Mouse (Mus musculus): Measurements from ENCODE around the gene Slc25a51. TPM values are rescaled to one million over a fixed set of nuclear protein-coding genes. Genes with fewer than 3 reads are reported as not detected.
"Not testable (repeated sequence)": the region's sequence is repeated elsewhere in the genome, so short reads cannot be mapped to it uniquely, and the experiment has no call there.

Slc25a51 gene
- total RNA-seq, 2 experiments from 2014 or later = 132 to 179 TPM

DNA sequence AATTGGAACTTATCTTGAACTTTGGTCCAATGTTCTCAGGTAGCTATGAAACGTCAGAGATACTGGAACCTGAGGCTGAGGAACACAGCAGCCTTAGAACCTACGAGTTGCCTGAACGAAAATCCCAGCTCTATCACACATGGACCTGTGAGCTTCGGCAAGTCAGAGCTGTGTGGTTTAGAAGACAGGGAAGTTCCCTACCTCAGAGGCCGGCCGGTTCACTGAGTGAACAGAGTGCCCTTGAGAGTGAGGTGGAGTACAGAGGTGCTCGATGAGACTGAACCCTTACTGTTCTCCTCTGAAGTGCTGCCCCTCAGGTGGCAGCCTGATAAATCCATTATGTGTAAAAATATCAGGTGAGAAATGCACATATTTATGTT is 5.1 kb downstream of the Slc25a51 start:
- intact Hi-C loops (cut with DNase I) = no loop called here
- no peak for DNase-seq

DNA sequence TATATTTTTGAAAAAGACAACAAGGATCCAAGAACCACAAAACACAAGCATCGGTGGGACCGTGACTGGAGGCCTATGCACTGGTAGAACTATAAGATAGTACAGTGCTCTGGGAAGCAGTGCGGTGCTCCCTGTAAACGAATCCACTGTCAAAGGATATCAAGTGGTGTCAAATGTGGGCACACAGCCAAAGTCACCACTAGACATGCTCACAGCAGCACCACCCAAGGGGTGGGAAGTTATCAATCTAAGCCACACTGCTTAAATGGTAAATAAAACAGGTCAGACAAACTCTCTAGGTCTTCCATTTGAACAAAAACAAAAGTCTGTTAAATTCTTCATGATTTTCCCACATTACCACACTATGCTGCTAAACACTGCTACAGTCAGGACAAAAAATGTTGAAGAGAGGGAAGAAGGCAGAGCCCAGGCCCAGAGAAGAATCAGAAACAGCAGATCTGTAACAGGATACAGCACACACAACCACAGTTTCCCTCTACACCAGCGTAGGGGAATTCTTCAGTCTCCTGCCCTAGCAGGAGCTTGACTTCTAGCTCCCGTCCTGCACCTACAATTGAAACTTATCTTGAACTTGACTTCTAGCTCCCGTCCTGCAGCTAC is 5.6 kb downstream of the Slc25a51 start:
- DNase-seq = peak; percentile 55 to 57

DNA sequence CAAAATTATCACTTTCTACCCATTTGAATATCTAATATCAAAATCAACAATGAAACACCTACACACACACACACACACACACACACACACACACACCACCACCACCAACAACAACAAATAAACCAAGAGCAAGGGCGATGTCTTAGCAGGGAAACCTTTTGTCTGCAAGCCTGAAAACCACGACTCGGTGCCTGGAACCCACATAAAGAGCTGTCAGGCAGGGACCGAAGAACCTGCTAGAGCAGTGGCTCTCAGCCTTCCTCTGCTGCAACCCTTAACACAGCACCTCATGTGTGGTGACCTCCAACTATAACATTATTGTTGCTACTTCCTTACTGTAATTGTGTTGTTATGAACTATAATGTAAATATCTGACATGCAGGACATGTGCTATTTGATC is 6.3 kb downstream of the Slc25a51 start:
- DNase-seq = no peak
- intact Hi-C loops (cut with DNase I) = no loop called here

More for the DNA sequence above, 5.6 kb downstream of the Slc25a51 start:
- intact Hi-C loops (cut with DNase I) = no loop called here

DNA sequence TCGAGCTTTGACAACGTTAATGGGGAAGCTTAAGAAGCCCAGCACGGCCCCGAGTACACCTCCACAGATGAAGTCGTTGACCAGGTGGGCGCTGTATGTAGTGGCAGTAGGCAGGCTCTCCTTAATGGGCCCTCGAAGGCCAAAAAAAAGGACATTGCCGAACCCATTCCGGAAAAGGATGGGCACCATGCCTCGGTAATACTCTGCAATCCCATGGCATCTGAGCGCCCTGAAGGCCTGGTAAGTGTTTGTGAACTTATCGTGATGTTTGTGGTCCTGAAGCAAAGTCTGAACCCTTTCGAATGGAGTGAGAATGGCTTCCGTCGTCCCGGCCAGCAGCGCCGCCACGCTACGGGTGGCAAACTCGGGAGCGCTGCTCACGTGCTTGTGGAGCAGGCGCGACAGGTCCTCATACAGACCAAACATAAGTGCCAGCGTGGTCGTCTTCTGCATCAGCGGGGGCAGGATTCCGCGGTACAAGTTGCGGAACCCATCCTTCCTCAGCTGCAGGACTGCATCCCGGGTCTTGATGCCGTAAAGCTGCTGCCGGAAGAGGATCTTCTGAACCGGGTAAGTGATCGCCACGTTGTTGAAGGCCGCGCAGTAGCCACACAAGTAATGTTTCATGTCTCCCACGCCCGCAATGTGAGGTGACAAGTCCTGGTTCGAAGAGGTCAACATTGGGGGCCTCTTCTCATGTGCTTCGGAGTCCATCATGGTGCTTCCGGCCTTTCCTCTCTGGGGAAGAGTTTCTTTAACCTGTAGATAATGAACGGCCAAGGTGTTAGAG is 8.9 kb downstream of the Slc25a51 start:
- DNase-seq = no peak
- intact Hi-C loops (cut with DNase I) = no loop called here

DNA sequence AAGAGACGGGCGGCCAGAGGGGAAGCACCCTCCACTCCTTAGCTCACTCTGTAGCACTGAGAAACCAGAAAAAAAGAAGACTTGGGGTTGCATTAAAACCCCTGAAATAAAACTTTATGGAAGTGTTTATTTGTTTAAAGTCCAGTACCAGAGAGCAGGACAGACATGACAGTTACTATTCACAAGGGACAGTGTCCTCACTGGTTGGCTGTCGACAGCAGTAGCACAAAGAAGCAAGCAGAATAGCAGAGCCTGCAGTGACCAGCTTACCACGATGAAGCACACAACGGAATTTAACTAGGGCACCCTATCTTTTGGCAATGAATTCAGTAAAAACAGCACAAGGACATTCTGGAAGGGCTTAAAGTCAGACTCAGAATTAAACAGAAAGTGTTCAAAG is 10.3 kb downstream of the Slc25a51 start:
- DNase-seq; intact Hi-C loops (cut with DNase I): not testable (repeated sequence)

DNA sequence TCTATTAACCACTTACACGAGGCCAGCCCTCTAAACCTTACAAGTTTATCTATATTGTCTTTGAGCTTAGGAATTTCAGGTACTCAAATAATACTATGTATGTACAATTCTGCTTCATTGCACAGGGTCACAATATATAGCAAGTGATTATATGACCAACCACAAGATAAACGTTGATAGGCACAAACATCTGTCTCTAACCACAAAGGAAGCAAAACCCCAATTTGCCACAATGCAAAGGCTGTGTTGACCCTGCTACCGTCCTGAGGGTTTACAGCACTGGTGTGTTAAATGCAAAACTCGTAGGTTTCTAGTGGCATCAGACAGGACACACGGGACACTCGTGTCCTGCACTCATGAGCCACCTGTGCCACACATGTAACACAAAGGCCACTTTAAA is 12.4 kb downstream of the Slc25a51 start:
- intact Hi-C loops (cut with DNase I); DNase-seq: not testable (repeated sequence)

DNA sequence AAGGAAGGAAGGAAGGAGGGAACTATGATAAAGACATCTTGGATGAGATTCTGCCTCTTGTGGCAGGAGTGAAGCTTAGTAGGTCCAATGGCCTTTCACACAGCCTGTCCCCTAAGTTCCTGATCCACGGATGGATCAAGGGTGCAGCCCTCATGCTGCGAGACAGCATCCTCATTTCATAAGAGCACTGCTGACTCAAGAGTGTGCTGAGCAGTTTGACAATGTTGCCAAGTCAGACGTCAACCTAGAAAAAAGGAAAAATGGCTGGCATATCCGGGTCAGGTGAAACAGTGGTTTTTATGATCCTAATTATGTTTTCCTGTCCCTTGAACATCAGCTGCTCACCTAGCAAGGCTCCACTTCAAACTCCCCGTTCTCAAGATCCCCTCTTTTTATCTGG is 14.9 kb downstream of the Slc25a51 start:
- intact Hi-C loops (cut with DNase I) = loop anchor here (5.0 kb wide), 1 partner anchor 46 kb away; no protein-coding TSS in a partner anchor

DNA sequence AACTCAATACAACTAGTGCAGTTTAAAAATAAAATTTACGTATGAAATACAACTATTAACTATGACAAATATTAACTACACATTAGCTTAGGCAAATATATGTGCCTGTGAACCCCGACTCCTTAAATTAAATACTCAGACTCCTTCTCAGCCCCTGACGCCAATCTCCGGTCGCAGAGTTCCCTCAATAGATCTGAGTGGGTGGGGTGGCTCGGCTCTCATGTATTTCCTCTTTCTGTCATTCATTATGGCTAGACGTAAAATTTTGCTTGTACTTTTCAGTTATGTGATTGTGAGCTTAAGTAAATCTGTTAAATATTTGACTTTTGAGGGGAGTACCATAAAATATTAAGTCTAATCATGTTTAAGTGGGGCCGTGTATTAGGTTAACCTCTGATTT is 15.6 kb downstream of the Slc25a51 start:
- intact Hi-C loops (cut with DNase I) = loop anchor here (5.0 kb wide), 1 partner anchor 46 kb away; no protein-coding TSS in a partner anchor
- no peak for DNase-seq

More for the DNA sequence above, 14.9 kb downstream of the Slc25a51 start:
- DNase-seq = no peak

DNA sequence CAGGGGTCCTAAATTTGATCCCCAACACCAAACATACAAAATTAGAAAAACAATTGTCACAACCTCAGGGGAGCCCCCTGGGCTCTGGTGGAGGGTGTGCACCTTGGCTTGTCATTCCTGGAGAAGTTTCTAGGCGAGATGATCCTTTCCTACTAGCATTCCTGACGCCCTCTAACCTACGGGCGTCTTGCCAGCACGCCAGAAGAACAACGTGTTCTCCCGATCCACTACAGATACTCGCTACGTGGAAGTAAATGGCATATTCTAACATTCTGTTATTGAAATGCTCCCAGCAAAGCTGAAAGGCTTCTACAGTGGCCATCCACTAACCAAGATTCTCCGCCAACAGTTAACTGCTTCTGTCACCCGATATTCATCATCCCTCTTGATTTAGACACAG is 16.0 kb downstream of the Slc25a51 start:
- no peak for DNase-seq
- intact Hi-C loops (cut with DNase I) = loop anchor here (5.0 kb wide), 1 partner anchor 45 kb away; no protein-coding TSS in a partner anchor

DNA sequence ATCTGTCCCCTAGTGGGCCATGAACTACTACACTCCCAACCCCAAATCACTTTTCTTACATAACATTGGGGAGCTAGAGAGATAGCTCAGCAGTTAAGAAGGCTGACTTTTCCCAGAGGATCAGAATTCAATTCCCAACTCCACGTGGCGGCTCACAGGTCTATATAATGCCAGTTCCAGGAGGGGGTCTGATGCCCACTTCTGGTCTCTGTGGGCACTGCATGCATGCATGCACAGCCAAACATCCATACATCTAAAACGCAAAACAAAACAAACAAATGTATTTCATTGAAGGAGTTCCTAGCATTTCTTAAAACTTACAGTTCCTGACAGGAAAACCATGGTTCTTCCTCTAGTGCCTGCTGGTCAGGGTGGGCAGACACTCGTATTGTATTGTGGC is 16.5 kb downstream of the Slc25a51 start:
- intact Hi-C loops (cut with DNase I) = loop anchor here (5.0 kb wide), 1 partner anchor 45 kb away; no protein-coding TSS in a partner anchor
- DNase-seq = no peak

DNA sequence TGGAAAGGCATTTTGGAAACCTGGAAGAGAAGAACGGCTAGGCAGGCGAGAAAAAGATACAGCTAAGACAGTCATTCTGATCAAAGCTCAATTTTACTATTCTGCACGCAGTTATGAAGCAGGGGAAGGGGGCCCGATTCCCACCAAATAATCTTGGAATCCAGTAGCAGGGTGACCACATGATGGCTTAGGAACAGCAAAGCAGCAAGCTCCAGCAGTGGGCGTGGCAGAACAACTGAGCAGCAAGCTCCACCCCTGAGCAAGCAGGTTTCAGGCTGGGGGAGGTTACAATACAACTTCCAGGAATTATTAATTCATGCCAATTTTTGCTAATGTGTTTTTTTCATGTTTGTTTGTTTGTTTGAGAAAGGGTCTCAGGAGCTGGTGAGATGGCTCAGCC is 21.3 kb downstream of the Slc25a51 start:
- DNase-seq; intact Hi-C loops (cut with DNase I): not testable (repeated sequence)

DNA sequence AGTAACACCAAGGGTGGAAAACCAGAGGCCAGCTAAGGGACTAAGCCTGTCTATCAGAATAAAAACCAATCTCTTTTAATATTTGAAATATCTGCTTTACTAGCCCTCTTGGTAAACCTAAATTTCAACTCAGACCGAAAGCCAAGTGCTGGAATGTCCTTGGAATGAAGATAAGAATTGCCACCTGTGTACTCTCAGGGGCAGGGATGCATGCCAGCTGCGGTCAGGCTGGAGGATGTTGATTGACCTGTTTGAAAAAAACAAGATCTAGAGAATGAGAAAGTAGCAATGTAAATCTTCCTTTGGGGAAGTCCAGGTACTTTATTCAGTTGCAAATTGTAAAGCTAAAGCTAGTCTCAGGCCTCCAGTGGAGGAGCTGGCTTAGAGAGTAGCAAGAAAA is 26.4 kb downstream of the Slc25a51 start:
- DNase-seq; intact Hi-C loops (cut with DNase I): not testable (repeated sequence)

DNA sequence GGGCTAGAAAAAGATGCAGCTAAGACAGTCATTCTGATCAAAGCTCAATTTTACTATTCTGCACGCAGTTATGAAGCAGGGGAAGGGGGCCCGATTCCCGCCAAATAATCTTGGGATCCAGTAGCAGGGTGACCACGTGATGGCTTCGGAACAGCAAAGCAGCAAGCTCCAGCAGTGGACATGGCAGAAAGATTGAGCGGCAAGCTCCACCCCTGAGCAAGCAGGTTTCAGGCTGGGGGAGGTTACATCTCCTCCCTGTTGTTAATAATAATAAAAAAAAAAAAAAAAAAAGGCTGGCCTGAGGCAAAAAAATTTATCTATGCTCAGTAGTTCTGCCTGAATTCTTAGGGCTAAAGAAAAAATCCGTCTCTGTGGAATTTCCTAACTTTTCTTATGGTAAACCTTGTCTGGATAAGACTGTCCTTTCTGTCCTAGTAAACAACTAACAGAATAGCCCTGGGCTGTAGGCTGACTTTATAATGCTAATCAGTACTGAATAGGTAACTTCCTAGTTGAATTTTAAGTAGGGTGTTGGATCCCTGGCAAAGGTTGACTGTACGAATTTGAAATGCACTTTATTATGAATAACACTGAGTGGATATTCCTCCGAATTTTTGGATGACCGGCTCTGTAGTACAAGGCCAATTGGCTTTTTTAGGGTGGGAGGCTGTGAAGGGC is 27.5 kb downstream of the Slc25a51 start:
- intact Hi-C loops (cut with DNase I); DNase-seq: not testable (repeated sequence)

DNA sequence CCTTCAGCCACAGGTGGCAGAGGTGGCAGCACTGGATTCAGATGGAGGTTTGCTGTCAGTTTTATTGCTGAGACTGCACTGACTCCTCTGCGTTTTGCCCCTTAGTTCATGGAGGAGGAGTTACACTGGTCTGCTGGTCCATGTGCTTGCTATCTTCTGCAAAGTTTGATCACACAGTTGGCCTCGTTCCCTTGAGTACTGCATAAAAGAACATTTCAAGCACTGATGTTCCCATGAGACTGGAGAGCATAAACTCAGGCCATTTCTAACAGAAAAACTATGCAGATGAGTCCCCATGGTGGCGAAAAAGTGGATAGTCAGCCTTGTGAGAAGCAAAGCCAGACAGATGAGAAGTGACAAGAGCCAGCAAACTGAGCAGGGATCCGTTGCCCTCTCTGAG is 32.0 kb downstream of the Slc25a51 start:
- peak; percentile 16 to 28 for DNase-seq
- intact Hi-C loops (cut with DNase I) = no loop called here

DNA sequence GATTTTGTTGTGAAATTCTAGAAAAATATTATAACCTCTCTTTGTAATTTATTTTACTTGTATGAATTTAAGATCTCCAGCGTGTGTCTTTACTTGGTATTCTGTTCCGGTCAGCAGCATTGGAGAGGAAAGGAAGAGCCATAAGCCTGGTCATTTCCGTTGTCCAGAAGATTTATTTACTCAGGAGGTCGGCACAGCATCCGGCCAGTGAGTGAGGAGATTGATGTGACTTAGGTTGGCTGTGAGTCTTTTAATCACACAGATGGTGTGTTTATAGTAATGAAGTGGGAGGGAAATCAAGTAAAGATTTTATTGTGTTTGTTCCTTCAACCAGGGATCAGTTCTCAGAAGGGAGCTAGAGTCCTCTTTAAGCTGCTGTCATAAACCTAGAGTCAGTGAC is 33.7 kb downstream of the Slc25a51 start:
- intact Hi-C loops (cut with DNase I) = no loop called here
- no peak for DNase-seq

DNA sequence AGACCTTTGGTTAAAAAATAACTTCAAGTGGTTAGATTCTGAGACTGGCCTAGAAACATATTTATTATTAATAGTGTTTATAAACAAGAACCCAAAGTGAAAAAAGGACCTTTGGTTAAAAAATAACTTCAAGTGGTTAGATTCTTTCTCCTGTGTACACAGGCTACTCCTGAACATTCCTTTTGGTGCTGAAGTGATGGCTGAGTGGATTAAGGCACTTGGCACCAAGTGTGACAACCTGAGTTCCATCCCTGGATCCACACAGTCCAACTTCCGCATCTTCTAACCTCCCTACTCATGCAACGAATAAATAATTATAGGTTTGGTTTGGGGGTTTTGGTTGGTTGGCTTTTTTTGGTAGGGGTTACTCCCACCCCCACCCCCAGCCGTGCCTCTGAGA is 37.3 kb downstream of the Slc25a51 start:
- intact Hi-C loops (cut with DNase I) = no loop called here

DNA sequence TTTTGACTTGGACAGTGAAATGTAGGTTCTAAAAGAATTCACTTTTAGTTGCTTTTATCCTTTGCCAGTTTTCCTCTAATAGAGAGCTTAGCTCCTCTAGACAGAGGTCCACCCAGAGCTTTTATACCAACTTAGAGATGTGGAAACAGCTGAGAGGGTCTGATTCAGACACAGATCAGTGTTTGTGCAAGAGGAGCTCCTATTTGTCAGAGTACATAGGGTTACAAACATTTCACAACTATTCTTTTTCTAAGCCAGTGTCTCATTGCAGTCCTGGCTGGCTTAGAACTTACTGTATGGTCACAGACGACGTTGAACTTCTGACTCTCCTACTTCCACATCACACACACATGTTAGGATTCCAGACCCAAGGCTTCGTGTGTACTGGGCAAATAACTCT is 51.9 kb downstream of the Slc25a51 start:
- no peak for DNase-seq
- intact Hi-C loops (cut with DNase I) = no loop called here

More for the DNA sequence above, 37.3 kb downstream of the Slc25a51 start:
- no peak for DNase-seq
